Mouse (Mus musculus) adrenal gland, postnatal 10 days (tissue): Measurements from ENCODE around the gene Kank2. TPM values are rescaled to one million over a fixed set of nuclear protein-coding genes. Genes with fewer than 3 reads are reported as not detected.
"Not testable (repeated sequence)": the region's sequence is repeated elsewhere in the genome, so short reads cannot be mapped to it uniquely, and the experiment has no call there.

Source experiments
- DNase-seq: peaks from one replicate; pipeline ENCODE4 v3.0.0; 2021; ENCODE audit warnings: mixed read lengths
- total RNA-seq, 2 experiments: library from RNA; stranded (reverse); gene quantifications; 2 replicates each; pipeline ENCODE4 v1.2.3; 2021

The Kank2 gene
- total RNA-seq, 2 experiments from 2014 or later, result 33.1 to 37.2 TPM

- DNase-seq, result no peak
Measured at GRCm38 (mm10) chr9:21784517-21785307, 13.8 kb downstream of the Kank2 start.

GRCm38 (mm10) chr9:21781657-21782468 lies 16.7 kb downstream of the Kank2 start:
- DNase-seq, result peak; percentile 36

GRCm38 (mm10) chr9:21777726-21778125 lies 20.8 kb downstream of the Kank2 start:
- no peak for DNase-seq

DNA sequence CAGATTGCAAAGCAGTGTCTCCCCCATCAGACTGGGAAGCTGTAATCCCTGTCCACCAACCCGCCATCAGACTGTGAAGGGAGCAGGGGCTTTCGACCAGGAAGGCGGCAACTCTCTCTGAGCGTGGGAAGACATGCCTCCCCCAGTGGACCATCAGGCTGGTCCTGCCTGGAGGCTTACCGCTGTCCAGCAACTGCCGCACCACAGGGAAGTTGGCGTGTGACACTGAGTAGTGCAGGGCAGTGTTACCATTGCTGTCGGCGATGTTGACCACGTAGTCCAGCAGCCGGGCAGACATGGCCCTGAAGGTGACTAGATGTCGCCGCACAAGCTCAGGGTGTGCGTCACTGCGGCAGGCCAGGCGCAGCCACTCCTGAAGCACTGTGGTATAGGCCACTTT lies 24.2 kb downstream of the Kank2 start:
- no peak for DNase-seq

- not testable (repeated sequence) for DNase-seq
Measured at GRCm38 (mm10) chr9:21773396-21773795, 25.1 kb downstream of the Kank2 start.

DNA sequence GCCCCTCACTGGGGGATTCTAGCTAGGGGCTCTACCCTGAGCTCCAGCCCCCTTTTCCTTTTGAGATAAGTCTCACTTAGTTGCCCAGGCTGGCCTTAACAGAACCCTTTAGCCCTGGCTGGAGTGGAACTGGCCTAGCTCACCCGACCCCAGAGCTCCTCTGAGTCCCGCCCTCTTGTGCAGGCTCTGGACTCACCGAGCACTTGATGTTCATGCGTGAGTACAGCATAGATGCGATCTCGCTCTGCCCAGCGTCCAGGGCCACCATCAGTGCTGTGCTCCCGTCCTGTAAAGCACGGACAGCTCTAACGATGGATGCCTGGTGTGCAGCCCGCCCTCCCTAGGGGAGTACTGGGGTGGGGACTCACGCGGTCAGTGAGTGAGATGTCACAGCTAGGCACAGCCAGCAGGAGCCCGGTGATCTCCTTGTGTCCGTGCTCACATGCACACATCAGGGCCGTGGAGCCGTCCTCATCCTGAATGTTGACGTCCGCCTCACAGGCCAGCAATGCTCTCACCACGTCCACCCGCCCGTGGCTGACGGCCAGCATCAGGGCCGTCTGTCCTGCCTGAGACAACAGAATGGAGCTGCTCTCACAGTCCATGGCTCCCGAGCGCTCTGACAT lies 28.9 kb downstream of the Kank2 start:
- DNase-seq, result peak; percentile 49

GRCm38 (mm10) chr9:21768511-21769411 lies 29.8 kb downstream of the Kank2 start:
- peak; percentile 44 for DNase-seq

DNA sequence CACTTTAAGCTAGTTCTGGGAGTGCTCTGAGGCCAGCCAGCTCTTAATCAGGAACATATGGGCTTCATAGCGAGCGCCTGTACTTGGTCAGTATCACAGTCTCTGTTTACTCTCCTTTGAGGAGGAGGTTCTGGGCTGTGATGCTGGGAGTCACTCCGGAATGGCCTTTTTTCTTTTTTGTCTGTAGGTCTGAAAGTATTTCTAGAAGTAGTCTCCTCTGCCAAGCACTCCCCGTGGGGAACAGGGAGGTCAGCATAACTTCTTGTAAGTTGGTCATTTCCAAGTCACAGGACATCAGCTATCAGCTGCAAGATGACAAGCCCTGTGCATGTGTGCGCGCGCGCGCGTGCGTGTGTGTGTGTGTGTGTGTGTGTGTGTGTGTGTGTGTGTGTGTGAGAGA lies 30.6 kb downstream of the Kank2 start:
- peak; percentile 46 for DNase-seq

DNA sequence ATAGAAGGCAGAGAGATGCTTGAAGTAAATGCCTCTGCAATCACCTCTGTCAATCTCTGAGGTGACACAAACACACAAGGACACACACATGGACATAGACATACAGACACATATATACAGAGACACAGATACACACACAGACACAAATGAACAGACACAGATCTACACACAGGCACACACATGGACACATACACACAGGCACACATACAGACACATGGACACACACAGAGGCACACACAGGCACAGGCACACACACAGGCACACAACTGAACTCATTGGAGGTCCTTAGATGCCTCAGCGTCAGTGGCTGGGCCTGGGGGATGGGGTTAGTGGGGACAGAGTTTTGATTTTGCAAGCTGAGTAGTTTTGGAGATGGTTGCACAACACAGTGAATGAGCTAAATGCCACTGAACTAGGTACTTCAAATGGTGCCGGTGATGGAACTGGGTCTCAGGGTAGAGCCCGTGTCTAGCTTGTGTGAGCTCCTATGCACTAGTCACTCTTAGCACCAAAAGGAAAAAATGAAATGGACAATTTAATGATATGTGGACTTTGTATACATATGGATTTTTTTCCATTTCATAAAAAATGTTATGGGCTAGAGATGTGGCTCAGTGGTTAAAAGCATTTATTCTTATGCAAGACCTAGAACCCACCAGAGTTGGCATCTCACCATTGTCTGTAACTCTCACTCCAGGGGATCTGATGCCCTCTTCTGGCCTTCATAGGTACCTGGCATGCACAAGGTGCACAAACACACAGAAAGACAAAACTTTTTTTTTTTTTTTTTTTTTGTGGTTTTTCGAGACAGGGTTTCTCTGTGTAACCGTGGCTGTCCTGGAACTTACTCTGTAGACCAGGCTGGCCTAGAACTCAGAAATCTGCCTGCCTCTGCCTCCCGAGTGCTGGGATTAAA lies 34.2 kb downstream of the Kank2 start:
- DNase-seq, result no peak

DNA sequence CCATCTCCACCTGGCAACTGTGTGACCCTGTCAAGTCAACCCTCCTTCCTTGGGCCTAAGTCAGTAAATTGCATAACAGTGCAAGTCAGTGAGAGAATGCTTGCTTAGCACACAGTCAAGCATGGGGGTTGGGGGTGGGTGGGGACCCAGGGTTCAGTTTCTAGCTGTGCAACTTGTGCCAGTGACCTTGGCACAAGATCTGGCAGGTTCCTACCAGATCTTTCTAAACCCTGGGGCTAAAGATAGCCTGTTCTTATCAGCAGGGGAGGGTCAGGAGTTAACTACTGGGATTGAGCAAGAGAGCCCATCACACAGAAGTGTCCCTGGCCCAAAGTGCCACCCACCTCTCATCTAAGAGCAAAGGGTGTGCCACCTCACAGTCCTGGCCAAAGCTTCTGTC lies 36.4 kb downstream of the Kank2 start:
- peak; percentile 48 for DNase-seq

DNA sequence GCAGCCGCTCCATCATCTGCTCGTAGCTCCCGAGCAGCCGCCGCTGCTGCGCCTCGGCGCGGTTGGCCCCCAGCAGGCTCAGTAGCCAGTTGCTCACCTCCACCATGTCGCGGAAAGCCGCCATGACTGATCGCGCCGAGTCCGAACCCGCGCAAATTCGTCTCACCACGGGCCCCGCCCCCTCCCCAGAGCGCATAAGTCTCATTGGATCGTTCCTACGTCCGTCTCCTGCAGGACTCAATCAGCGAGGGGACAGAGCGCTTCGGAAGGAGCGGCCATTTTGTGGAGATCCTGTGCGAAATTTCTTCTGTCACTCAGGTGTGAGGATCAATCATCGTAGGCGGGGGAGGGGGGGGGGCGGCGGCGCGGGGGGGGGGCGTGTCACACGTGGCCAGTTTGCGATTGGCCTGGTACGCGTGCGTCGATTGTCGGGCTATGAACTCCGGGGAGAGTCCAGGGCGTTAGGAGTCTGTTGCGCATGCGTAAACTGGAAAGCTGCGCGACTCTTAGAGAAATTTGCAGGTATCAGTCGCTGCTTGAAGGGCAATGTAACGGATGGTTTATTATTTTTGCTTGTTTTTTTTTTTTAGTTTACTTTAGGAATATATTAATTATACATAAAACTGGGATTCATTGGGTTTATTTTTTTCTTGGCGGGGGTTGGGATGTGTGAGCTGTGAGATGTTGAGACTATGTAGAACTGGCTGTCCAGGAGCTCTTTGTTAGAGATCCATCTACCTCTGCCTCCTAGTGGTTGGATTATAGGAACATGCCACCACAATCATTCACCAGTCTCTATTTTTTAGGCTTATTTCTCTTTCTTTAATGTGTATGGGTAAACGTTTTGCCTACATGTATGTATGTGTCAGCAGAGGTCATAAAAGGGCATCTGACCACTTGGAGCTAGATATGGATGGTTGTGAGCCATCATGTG lies 38.1 kb downstream of the Kank2 start, which contains the start of gene Spc24:
Gene Spc24, minus strand, starts transcription at position 149 of the 934 bp plus-strand sequence.
- DNase-seq, result peak; percentile 96

DNA sequence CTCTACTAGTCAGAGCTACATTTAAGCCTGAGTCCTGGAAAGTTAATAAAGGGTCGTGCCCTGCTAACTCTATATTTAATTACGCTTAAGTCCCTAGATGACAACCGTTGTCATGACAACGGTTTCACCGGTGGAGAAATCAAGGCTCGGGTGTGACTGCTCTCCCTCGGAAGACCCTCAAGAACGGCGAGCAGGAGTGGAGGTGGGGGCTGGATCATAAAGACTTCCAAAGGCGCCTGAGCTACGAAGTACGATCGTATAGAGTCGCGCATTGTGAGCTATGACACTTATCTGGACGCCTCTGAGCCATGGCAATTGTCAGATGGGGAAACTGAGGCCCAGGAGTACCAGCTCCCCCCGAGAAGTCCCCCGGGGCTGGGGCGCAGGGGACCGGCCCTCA lies 38.8 kb downstream of the Kank2 start:
- no peak for DNase-seq

GRCm38 (mm10) chr9:21758576-21759529 lies 39.7 kb downstream of the Kank2 start:
- no peak for DNase-seq

- DNase-seq, result no peak
Measured at GRCm38 (mm10) chr9:21754516-21755321, 43.8 kb downstream of the Kank2 start.

- peak; percentile 89 for DNase-seq
Measured at GRCm38 (mm10) chr9:21754003-21754402, 44.5 kb downstream of the Kank2 start.

DNA sequence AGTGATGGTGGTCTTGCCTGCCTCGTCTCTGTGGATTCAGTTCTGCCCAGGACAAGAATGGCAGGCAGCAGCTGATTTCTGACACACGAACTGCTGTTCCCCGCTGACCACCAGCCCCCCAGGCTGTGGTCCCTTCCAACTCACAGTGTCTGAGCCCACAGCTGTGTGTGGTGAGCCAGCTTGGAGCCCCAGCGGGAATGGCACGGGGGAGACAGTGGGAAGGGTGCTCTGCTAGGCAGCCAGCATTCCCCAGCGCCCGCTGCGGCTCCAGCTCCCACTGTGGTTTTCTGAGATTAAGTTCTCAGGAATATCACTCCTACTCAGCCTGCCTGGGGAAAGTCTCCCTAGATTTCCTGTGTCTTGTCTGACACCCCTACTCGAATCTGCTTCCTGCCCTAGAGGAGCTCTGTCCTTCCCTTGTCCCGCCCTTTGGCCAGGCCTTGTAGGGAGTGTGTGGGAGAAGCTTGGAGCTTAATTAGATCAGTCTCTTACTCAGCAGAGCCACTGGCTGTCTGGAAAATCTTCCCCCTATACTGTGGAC lies 46.2 kb downstream of the Kank2 start:
- DNase-seq, result peak; percentile 57

GRCm38 (mm10) chr9:21751347-21751746 lies 47.2 kb downstream of the Kank2 start:
- DNase-seq, result peak; percentile 70
